Mouse (Mus musculus) layer of hippocampus, adult 18-20 months (tissue): ENCODE measurements around the gene Trpv2. TPM values are rescaled to one million over a fixed set of nuclear protein-coding genes. Genes with fewer than 3 reads are reported as not detected.

Experiments
- DNase-seq, 2 experiments: peaks; one replicate each; pipeline ENCODE4 v3.0.0; 2022; ENCODE audit warnings: low spot score in 2 of 2
- total RNA-seq, 2 experiments: library from RNA; stranded (reverse); gene quantifications; 2 replicates each; pipeline ENCODE4 v1.2.3; 2021

Gene Trpv2
- total RNA-seq, 2 experiments from 2014 or later = 12.8 to 14.9 TPM

- DNase-seq = no peak
These were observed 29.2 kb downstream of the Trpv2 start for GRCm38 (mm10) chr11:62603312-62604056.

- DNase-seq = no peak
These were observed 29.9 kb downstream of the Trpv2 start for GRCm38 (mm10) chr11:62604123-62604706.

- no peak for DNase-seq
These were observed 30.8 kb downstream of the Trpv2 start for GRCm38 (mm10) chr11:62604886-62605618.

- no peak for DNase-seq
These were observed 31.5 kb downstream of the Trpv2 start for GRCm38 (mm10) chr11:62605619-62606298.

GRCm38 (mm10) chr11:62606299-62607169 is 32.2 kb downstream of the Trpv2 start:
- DNase-seq = no peak

DNA sequence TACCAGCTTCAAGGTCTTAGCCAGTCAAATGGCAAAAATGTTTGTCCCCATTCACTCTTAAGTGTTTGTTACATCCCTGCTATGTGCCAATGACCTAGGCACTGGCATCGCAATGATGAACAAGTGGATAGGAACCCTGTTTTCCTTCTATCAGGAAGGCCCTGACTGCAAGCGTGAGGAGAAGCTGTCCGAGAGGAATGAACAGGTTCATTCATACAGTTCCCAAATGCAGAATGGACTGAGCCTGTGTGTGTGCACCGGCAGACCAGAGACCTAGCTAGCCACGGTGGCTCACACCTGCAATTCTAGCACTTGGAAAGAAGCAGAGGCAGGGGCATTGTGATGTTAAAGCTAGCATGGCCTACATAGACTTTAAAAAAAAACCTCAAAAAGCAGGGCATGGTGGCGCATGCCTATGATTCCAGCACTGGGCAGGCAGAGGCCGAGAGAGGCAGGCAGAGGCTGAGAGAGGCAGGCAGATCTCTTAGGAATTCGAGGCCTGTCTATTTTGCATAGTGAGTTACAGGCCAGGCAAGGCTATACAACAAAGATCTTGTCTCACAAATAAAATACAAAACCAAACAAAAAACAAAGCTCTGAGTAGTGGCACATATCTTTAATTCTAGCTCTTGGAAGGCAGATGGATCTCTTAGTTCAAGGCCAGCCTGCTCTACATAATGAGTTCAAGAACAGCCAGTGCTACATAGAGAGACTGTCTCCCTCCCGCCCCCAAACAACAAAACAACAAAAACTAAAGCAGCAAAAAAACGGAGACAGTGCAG is 33.1 kb downstream of the Trpv2 start:
- no peak for DNase-seq

GRCm38 (mm10) chr11:62607952-62608201 is 33.6 kb downstream of the Trpv2 start:
- DNase-seq = no peak

- no peak for DNase-seq
These were observed 34.8 kb downstream of the Trpv2 start for GRCm38 (mm10) chr11:62608826-62609675.

DNA sequence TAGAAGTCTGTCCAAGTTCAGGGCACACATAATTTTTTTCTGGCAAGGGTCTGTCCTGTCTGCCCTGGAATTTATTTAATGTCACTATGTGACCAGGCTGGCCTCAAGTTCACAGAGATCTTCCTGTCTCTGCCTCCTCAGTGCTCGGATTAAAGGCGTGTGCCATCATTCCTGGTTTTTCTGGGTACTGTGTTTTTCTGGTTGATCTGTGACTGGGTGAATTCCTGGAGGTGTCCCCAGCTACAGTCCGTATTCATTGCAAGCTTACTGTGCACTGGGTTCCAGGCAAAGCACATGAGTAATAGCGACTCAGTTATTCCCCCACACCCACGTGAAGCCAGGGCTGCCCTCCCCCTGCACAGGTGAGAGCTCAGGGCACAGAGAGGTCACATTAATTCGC is 36.0 kb downstream of the Trpv2 start:
- no peak for DNase-seq

DNA sequence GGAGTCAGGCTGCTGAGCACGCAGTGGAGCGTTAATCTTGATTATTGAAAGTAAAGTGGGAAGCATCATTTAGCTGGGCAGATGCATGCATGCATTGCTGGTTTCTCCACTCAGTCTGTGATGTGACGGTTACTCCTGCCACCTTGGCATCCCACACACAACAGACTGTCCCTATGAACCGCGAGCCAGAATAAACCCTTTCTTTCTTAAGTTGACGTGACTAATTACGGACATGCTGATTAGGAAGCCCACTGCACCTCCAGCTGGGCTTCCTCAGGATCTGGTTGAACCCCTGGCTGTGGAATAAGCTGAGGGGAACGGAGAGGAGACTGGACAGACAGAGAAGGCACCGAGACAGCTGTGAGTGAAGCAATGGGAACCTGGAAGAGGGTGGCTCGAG is 38.3 kb downstream of the Trpv2 start:
- no peak for DNase-seq

DNA sequence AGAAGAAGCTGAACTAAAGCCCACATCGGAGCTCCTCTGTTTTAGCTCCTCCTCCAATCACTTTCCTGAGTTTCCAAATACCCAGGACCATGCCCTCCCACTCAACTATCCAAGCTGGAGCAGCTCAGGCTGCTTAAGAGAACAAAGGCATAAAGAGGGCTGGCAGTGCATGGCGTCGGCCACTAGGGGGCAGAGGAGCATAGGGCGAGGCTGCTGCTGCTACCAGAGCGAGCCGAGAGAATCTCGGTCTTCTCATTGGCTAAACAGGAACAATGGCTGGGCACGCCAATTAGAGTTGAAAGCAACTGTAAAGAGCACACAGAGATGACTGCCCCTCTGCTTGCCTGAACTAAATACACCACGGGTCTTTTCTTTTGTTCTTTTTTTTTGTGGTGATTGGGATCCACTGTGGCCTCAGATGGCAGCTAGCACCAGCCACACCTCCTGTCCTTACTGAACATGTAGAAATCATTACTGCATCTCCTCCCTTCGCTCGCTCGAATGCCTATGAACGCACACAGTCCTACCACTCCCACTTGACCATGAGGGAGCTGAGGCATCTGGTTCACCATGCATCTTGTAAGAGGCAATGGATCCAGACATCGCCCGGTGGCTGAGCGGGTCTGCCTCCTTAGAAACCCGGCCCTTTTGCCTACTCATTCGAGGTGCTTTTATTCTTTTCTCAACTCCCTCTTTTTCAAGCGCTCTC is 39.5 kb downstream of the Trpv2 start:
- DNase-seq = peak; percentile 92 to 97

- no peak for DNase-seq
These were observed 40.7 kb downstream of the Trpv2 start for GRCm38 (mm10) chr11:62614876-62615410.

DNA sequence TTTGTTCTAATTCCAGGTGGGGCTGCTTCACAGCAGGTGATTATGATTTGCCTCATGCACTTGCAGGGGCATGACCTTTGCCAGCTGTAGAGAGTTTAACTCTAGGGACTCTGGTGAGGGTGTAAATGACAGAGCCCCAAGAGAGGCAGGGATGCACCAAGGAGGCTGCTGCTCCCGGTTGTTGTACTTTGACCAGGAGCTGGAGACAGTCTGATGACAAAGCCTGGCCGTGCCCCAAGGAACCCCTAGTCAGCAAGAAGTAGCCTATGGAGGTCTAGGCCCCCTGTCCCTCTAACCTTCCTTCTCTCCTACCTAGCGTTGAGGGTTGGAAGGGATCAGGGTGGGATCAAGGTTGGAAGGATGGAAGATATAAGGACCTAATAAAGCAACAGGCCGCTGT is 41.2 kb downstream of the Trpv2 start:
- no peak for DNase-seq

DNA sequence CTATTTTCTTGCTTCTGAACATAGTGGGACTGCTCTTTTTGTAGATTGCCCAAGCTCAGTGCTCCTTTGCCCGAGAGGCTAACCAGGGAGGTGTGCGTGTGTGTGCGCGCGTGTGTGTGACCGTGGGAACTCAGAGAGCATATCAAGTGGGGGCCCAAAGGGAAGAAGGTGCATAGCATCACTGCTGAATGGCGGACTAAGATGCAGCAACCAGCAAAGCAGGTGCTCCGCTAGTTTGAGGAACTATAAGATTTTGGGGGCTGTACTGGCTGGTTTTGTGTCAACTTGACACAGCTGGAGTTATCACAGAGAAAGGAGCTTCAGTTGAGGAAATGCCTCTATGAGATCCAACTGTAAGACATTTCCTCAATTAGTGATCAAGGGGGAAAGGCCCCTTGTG is 46.8 kb downstream of the Trpv2 start:
- no peak for DNase-seq

DNA sequence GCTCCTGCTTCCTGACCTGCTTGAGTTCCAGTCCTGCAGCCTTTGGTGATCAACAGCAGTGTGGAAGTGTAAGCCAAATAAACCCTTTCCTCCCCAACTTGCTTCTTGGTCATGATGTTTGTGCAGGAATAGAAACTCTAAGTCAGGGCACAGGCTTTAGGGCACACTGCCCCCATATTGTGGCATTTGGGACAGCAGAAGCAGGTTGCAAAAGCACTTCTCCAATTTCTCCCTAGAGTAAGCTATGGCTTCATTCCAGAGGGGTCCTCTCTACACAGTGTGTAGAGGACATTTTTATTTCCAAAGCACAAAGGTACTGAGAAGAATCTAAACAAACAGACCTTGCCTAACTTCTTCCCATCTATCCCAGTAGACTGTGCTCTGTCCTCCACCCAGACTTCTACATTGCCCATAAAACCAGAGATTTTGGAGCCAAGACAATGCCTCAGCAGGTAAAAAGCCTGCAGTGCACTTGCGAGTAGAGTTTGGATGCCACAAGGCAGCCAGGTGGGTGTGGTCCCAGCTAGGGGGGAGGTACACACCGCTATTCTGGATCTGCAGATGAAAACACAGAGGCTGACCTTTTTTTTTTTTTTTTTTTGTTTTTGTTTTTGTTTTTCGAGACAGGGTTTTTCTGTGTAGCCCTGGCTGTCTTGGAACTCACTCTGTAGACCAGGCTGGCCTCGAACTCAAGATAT is 47.4 kb downstream of the Trpv2 start:
- DNase-seq = no peak

GRCm38 (mm10) chr11:62622850-62623249 is 48.6 kb downstream of the Trpv2 start:
- DNase-seq = no peak

DNA sequence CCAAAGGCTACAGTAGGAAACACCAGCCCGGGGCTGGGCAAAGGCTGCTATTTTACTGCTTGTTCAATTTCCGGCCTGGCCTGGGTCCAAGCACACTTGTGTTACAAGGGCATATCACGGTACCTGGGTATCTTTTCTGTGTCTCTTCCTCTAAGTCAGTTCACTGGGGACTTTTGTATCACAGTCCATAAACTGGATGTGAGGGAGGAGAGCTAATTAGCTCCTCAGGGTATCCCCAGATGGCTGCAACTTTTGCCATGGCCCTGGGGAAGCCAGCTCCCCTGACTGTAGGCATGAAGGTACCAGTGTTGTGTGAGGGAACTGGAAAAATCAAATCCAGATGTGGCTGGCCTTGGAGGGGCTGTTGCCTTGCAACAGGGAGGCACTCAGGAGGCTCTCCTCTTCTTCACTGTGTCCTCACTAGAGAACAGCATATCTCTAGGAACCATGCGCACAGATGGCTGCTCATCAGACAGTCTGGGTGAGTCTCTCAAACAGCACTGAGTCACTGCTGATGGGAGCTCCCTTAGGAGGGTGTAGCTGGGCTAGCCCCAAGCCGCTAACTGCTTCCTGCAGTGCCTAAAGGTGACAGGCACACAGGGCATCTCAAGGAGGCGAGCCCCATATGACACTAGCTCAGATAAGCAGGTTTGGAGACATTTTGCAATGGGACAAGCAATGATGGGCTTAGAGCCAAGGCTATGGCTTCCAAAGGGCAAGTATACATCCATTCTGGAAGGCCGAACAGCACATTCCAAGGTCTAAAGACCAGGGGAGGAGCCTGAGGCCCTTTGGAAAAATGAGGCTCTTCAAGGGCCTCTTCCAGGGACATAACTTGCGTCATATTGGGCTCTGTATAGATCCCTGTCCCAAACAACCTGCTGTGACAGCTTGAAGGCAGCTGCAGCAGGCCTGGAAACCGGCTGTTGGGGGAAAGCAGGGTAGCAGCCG is 50.3 kb downstream of the Trpv2 start:
- peak; percentile 74 to 86 for DNase-seq
